Mouse (Mus musculus): Measurements from ENCODE around the gene Fndc4.

The Fndc4 gene

GRCm38 (mm10) chr5:31257616-31258015 lies 38.3 kb downstream of the Fndc4 start:
- no peak for DNase-seq (ENCODE audit: low spot score in 2 of 2)

GRCm38 (mm10) chr5:31255971-31256370 lies 39.9 kb downstream of the Fndc4 start:
- DNase-seq (ENCODE audit: low spot score in 2 of 2), result no peak

- DNase-seq (ENCODE audit: low spot score in 2 of 2), result no peak
Observed at GRCm38 (mm10) chr5:31255381-31255780, 40.5 kb downstream of the Fndc4 start.

- DNase-seq (ENCODE audit: low spot score in 2 of 2), result no peak
Observed at GRCm38 (mm10) chr5:31254901-31255300, 41.0 kb downstream of the Fndc4 start.

DNA sequence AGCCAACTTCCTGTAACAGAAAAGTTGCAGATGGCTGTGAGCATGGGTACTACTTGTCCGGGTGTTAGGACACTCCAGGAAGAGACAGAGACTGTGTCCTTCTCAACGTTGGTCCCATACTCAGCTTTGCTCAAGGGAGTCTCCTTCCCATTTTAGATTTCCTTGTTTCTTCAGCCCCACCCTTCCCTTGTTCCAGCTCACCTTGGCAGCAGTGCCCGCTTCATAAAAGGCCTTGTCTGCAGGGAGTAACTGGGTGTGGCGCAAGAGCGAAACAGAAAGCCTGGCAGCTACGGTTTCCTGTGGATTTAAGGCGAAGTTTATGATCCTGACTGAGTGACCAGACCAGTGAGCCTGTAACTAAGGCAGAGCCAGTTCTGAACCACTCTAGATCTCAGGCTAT lies 41.4 kb downstream of the Fndc4 start:
- DNase-seq (ENCODE audit: low spot score in 2 of 2), result no peak

DNA sequence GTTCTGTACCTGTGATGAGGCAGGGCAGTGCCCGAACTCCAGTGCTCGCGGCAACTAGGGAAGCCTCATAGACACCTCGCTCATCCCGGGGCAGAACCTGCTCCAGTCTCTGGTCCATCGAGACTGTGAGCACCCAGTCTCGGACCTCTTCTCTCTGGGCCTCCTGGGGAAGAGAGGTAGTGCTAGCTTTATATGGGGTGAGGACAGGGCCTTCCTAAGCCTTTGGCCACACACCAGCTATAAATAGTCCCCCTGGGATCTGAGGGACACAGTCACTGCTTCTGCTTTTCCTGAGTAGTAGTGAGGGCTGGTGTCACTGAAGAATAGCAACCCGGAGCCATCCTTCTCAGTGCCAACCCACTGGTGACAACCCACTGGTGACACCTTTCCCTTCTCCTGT lies 42.1 kb downstream of the Fndc4 start:
- no peak for DNase-seq (ENCODE audit: low spot score in 2 of 2)

DNA sequence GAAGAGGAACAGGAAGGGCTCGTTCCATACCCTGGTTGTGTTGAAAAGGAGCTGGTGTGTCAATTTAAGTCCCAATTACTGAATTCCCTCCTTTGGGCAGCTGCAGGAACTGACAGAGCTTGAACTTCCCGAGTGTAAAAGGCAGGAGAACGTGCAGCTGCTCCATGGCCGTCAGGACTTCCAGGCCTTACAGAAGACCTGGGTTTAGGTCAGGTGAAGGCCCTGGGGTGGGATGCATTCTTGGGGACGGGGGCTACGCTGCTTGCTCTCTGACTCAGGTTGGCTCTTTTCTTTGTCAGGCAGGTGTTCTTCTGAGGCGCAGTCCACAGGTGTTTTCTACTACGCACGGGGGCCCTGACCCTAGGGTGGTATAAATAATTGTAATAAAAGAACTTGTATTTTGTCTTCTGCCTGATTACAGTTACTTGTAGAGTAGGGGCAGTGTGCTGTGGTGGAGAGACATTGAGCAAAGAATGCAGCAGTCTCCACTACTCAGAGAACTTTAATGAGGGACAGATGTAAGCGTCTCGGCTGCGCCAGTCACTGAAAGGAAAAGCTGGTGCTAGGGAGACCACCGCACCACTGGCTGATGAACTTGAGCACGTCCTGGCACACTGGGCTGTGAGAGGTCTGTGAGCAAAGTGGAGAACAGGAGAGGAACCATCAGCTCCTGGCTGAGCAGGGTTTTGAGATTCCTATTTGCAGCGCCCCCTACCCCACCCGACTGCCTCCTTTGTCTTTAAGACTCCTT lies 42.9 kb downstream of the Fndc4 start:
- DNase-seq (ENCODE audit: low spot score in 2 of 2), result no peak

GRCm38 (mm10) chr5:31252151-31252550 lies 43.7 kb downstream of the Fndc4 start:
- DNase-seq (ENCODE audit: low spot score in 2 of 2), result no peak

GRCm38 (mm10) chr5:31251541-31252101 lies 44.3 kb downstream of the Fndc4 start, which contains the start of gene Krtcap3:
Gene Krtcap3, plus strand, starts transcription at chr5:31251691.
- no peak for DNase-seq (ENCODE audit: low spot score in 2 of 2)

GRCm38 (mm10) chr5:31250716-31251115 lies 45.2 kb downstream of the Fndc4 start:
- no peak for DNase-seq (ENCODE audit: low spot score in 2 of 2)
